In the genomic region with DNA sequence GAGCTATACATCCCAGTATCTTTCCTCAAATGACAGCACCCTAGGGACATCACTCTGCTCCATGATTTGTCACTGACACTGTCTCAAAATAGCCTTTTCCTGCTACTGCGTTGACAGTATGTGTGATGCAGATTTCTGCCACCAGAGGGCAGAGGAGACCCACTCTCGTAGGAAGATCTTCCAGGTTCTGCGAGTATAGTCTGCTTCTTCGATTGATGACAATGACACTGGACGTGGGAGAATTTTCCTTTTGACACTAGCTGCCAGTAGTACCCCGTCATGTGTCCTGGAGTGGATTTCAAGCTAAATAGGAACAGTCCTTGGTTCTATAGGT, we compare ENCODE assay signal across 8 mouse cellular contexts. TPM values are rescaled to one million over a fixed set of nuclear protein-coding genes. Genes with fewer than 3 reads are reported as not detected.
DNase-seq lines count a peak whose midpoint lies in the region; ATAC-seq and TF ChIP-seq lines count a peak whose summit lies in the region.

No protein-coding gene starts in this region.

- no peak overlapping the region for H3K27ac ChIP-seq in cortical plate, adult 2 months (ENCODE audit: insufficient read depth, low read length)
- H3K27ac ChIP-seq in kidney, embryonic 14.5 days (ENCODE audit: low read depth, low read length): no peak overlapping the region
- no peak overlapping the region for H3K27ac ChIP-seq in limb, embryonic 12.5 days

- 16% methylated on average over 6 of the region's 6 CpGs for WGBS in kidney, embryonic 14.5 days
- 19% methylated on average over 6 of the region's 6 CpGs for WGBS in limb, embryonic 12.5 days

- DNase-seq in CD4-positive helper T cell, adult 2 months (ENCODE audit: low read depth, low spot score): peak; percentile 42
- peak; percentile 83 for DNase-seq in ZHBTc4 (ENCODE audit: low read depth, low spot score)
- DNase-seq in gastrocnemius, postnatal 36 days: peak; percentile 17 to 26
- DNase-seq in neural tube, embryonic 10.5 days (ENCODE audit: extremely low spot score, low spot score): peak; percentile 74
- DNase-seq in thymus, postnatal 36 days: peak; percentile 23 to 36

- H3K9me3 ChIP-seq in kidney, embryonic 14.5 days (ENCODE audit: control insufficient read depth, low read length): no peaks in the 10 kb centered on the region
- H3K9me3 ChIP-seq in limb, embryonic 12.5 days: 0 out of 2 replicates have a peak, but pooled peaks cover 4% of the 10 kb centered on the region

- peak; percentile 71; the same call in 1 of the 2 replicates for ATAC-seq in kidney, embryonic 14.5 days (ENCODE audit: low FRiP score, low TSS enrichment)
- ATAC-seq in limb, embryonic 12.5 days (ENCODE audit: insufficient number of reproducible peaks, insufficient read depth, low FRiP score, low TSS enrichment, low read depth): 0 out of 2 replicates have a peak, but pooled peaks have one; percentile 3

- no peaks in the 10 kb centered on the region for H3K36me3 ChIP-seq in kidney, embryonic 14.5 days (ENCODE audit: control insufficient read depth, insufficient read depth, low read length)
- no peaks in the 10 kb centered on the region for H3K36me3 ChIP-seq in limb, embryonic 12.5 days

- peak; percentile 98 for TF ChIP-seq CTCF in cortical plate, adult 2 months (IDR thresholded peaks at IDR 0.05; ENCODE audit: extremely low read depth, insufficient read depth, low read length)

- no peaks in the 10 kb centered on the region for H3K4me1 ChIP-seq in cortical plate, adult 2 months (ENCODE audit: control insufficient read depth, insufficient read depth, low read length)
- H3K4me1 ChIP-seq in kidney, embryonic 14.5 days (ENCODE audit: control insufficient read depth, insufficient read depth, low read length): no peaks in the 10 kb centered on the region
- H3K4me1 ChIP-seq in limb, embryonic 12.5 days (replicated peaks): no peaks in the 10 kb centered on the region

- no peak overlapping the region for H3K9ac ChIP-seq in kidney, embryonic 14.5 days (ENCODE audit: low read depth, low read length)
- no peak overlapping the region for H3K9ac ChIP-seq in limb, embryonic 12.5 days (replicated peaks)

- intact Hi-C loops in gastrocnemius, postnatal 36 days (cut with DNase I): loop anchor here (10.0 kb wide), 1 partner anchor 591 kb away; no protein-coding TSS in a partner anchor

- no peak overlapping the region for H3K4me2 ChIP-seq in kidney, embryonic 14.5 days (replicated peaks; ENCODE audit: low read depth, low read length)
- H3K4me2 ChIP-seq in limb, embryonic 12.5 days: no peak overlapping the region

- no peaks in the 10 kb centered on the region for H3K27me3 ChIP-seq in kidney, embryonic 14.5 days (ENCODE audit: control insufficient read depth, insufficient read depth, low read length)
- no peaks in the 10 kb centered on the region for H3K27me3 ChIP-seq in limb, embryonic 12.5 days

- no peak for TF ChIP-seq POLR2A in cortical plate, adult 2 months (IDR thresholded peaks at IDR 0.05; ENCODE audit: extremely low read depth, insufficient read depth, low read length)

- H3K4me3 ChIP-seq in cortical plate, adult 2 months (ENCODE audit: insufficient read depth, low read length): no peak overlapping the region
- no peak overlapping the region for H3K4me3 ChIP-seq in kidney, embryonic 14.5 days (ENCODE audit: low read length)
- no peak overlapping the region for H3K4me3 ChIP-seq in limb, embryonic 12.5 days (replicated peaks)

RNA-seq across cellular contexts. Expression of a gene that starts 31.9 kb away (rescaled TPM):
- 96.6 and 101 TPM in 2 replicates for polyA plus RNA-seq in cortical plate, adult 2 months (2012; rRNA removed)
- 1 to 10 TPM; 1.8 to 3.1 TPM for total RNA-seq in gastrocnemius, postnatal 36 days (2021)
- polyA plus RNA-seq in kidney, embryonic 14.5 days (2014; fragmentation: Nextera tagmentation; extraction: Ambion mirVana): 66.2 and 66.9 TPM in 2 replicates
- polyA plus RNA-seq in limb, embryonic 12.5 days (2016; fragmentation: Nextera tagmentation; extraction: Ambion mirVana): 48.9 and 53.0 TPM in 2 replicates

RNA-seq across cellular contexts. Expression of a gene that starts 55.5 kb away (rescaled TPM):
- polyA plus RNA-seq in cortical plate, adult 2 months (2012; rRNA removed): 3.2 and 4.4 TPM in 2 replicates
- total RNA-seq in gastrocnemius, postnatal 36 days (2021): under 1 TPM; 0.28 to 0.30 TPM
- polyA plus RNA-seq in kidney, embryonic 14.5 days (2014; fragmentation: Nextera tagmentation; extraction: Ambion mirVana): 0.32 TPM in 1 of 2 replicates, not detected in the other
- polyA plus RNA-seq in limb, embryonic 12.5 days (2016; fragmentation: Nextera tagmentation; extraction: Ambion mirVana): 0.28 TPM in 1 of 2 replicates, not detected in the other

Comparison
In these comparisons a context has a peak if more than half of its experiments do, and no peak if none do; other contexts are left out.
1. DNase-seq: peak in every context shown above with its lines; median percentile 83 in ZHBTc4; 74 in neural tube, embryonic 10.5 days; 42 in CD4-positive helper T cell, adult 2 months; 30 in thymus, postnatal 36 days; 22 in gastrocnemius, postnatal 36 days.